Mouse (Mus musculus) hindbrain, embryonic 13.5 days (tissue): ENCODE measurements around the gene Lsamp. TPM values are rescaled to one million over a fixed set of nuclear protein-coding genes. Genes with fewer than 3 reads are reported as not detected.
A peak's percentile ranks its signal among the peaks of the same experiment; 100 is the strongest.

Experiments
- ATAC-seq: fragments of 200-750 bp; cut with Nextera tagmentation; 2 replicates; pipeline ENCODE4 v1.8.0; 2017; ENCODE audit warnings: moderate TSS enrichment; ENCODE audit not compliant: low FRiP score
- H3K27ac ChIP-seq: fragments of 300-500 bp; sonication (generic); 2 replicates; pipeline ENCODE4 v1.5.1; 2015; ENCODE audit warnings: inconsistent platforms, mild to moderate bottlenecking, moderate library complexity
- H3K27me3 ChIP-seq: fragments of 300-500 bp; sonication (generic); 2 replicates; pipeline ENCODE4 v1.6.1; 2015; ENCODE audit warnings: mild to moderate bottlenecking, inconsistent platforms
- H3K36me3 ChIP-seq: fragments of 300-500 bp; sonication (generic); 2 replicates; pipeline ENCODE4 v1.6.1; 2015; ENCODE audit warnings: mild to moderate bottlenecking, inconsistent platforms
- H3K4me1 ChIP-seq: fragments of 300-500 bp; sonication (generic); replicated peaks from 2 replicates; pipeline ENCODE4 v1.6.1; 2015; ENCODE audit warnings: inconsistent platforms
- H3K4me2 ChIP-seq: fragments of 300-500 bp; sonication (generic); 2 replicates; pipeline ENCODE4 v1.6.1; 2015; ENCODE audit warnings: inconsistent platforms, mild to moderate bottlenecking, moderate library complexity
- H3K4me3 ChIP-seq: fragments of 300-500 bp; sonication (generic); 2 replicates; pipeline ENCODE4 v1.5.1; 2015; ENCODE audit warnings: mild to moderate bottlenecking, inconsistent platforms
- H3K9ac ChIP-seq: fragments of 300-500 bp; sonication (generic); 2 replicates; pipeline ENCODE4 v1.6.1; 2015; ENCODE audit warnings: mild to moderate bottlenecking, inconsistent platforms
- H3K9me3 ChIP-seq: fragments of 300-500 bp; sonication (generic); 2 replicates; pipeline ENCODE4 v1.6.1; 2016; ENCODE audit warnings: inconsistent platforms
- WGBS: fragments of 180-500 bp; shearing (Covaris S2); methylation state at CpG from one replicate; pipeline ENCODE4 v1.1.7; 2015; 5-methylcytosine and 5-hydroxymethylcytosine counted together
- polyA plus RNA-seq: library from polyadenylated mRNA; unstranded; fragments of >200 nt; fragmentation: Nextera tagmentation; extraction: Ambion mirVana; gene quantifications from 2 replicates; pipeline ENCODE4 v1.2.1, GENCODE M21; 2015

Gene Lsamp
- polyA plus RNA-seq, 1 experiment from 2014 or later, result 59.0 TPM

- H3K9me3 ChIP-seq, result no peaks in the 10 kb centered on the region
- no peaks in the 10 kb centered on the region for H3K4me1 ChIP-seq
- no peaks in the 10 kb centered on the region for H3K36me3 ChIP-seq
- no peak overlapping the region for H3K27ac ChIP-seq
- no peak overlapping the region for H3K4me3 ChIP-seq
- H3K9ac ChIP-seq, result no peak overlapping the region
- no peak overlapping the region for H3K4me2 ChIP-seq
- no peaks in the 10 kb centered on the region for H3K27me3 ChIP-seq
- 43% methylated on average over 6 of the region's 6 CpGs for WGBS
- no peak for ATAC-seq
Observed at GRCm38 (mm10) chr16:40739015-40739414, 754.9 kb downstream of the Lsamp start.

GRCm38 (mm10) chr16:40739771-40740170 lies 755.6 kb downstream of the Lsamp start:
- no peak overlapping the region for H3K27ac ChIP-seq
- H3K36me3 ChIP-seq, result no peaks in the 10 kb centered on the region
- no peak overlapping the region for H3K4me3 ChIP-seq
- H3K9me3 ChIP-seq, result no peaks in the 10 kb centered on the region
- no peaks in the 10 kb centered on the region for H3K4me1 ChIP-seq
- WGBS, result 64% methylated on average over 6 of the region's 6 CpGs
- ATAC-seq, result no peak
- H3K9ac ChIP-seq, result no peak overlapping the region
- H3K4me2 ChIP-seq, result no peak overlapping the region
- H3K27me3 ChIP-seq, result no peaks in the 10 kb centered on the region

DNA sequence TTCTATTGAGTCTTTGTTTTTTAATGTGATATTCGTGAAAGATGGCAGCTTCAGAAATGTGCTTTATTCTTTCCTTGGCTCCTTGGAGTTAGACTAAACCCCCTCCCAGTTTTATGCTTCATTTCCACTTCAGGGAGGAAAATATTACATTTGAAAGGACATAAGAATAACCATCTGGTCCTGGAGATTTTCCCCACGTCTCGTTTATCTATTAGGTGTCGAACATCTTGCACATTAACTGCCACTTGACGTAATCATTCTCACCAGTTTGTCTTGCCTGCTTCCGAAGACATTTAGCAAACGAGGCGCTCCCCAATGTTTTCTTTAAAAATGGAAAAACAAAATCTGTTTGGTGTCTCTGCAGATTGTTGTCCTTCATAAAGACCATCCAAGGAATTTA lies 756.1 kb downstream of the Lsamp start:
- ATAC-seq, result no peak
- Histone ChIP-seq H3K9ac (no peak overlapping the region), H3K27me3 (no peaks in the 10 kb centered on the region), H3K36me3 (no peaks in the 10 kb centered on the region), H3K4me3 (no peak overlapping the region), H3K9me3 (no peaks in the 10 kb centered on the region), H3K4me1 (no peaks in the 10 kb centered on the region), H3K4me2 (no peak overlapping the region), H3K27ac (no peak overlapping the region)
- WGBS, result 71% methylated on average over 8 of the region's 8 CpGs

- no peak overlapping the region for H3K4me2 ChIP-seq
- no peaks in the 10 kb centered on the region for H3K4me1 ChIP-seq
- H3K27ac ChIP-seq, result no peak overlapping the region
- H3K9ac ChIP-seq, result no peak overlapping the region
- no peak for ATAC-seq
- no peaks in the 10 kb centered on the region for H3K27me3 ChIP-seq
- no peaks in the 10 kb centered on the region for H3K36me3 ChIP-seq
- no peak overlapping the region for H3K4me3 ChIP-seq
- WGBS, result 62% methylated on average over 1 of the region's 1 CpGs
- H3K9me3 ChIP-seq, result no peaks in the 10 kb centered on the region
Observed at GRCm38 (mm10) chr16:40827191-40827590, 843.0 kb downstream of the Lsamp start.

GRCm38 (mm10) chr16:40831536-40831935 lies 847.4 kb downstream of the Lsamp start:
- no peaks in the 10 kb centered on the region for H3K4me1 ChIP-seq
- no peak for ATAC-seq
- H3K27ac ChIP-seq, result no peak overlapping the region
- no peak overlapping the region for H3K4me3 ChIP-seq
- H3K27me3 ChIP-seq, result no peaks in the 10 kb centered on the region
- H3K9me3 ChIP-seq, result no peaks in the 10 kb centered on the region
- H3K9ac ChIP-seq, result no peak overlapping the region
- H3K36me3 ChIP-seq, result no peaks in the 10 kb centered on the region
- H3K4me2 ChIP-seq, result no peak overlapping the region

GRCm38 (mm10) chr16:40841765-40842164 lies 857.6 kb downstream of the Lsamp start:
- Histone ChIP-seq H3K36me3 (no peaks in the 10 kb centered on the region), H3K9me3 (no peaks in the 10 kb centered on the region), H3K9ac (no peak overlapping the region), H3K4me3 (no peak overlapping the region), H3K27ac (no peak overlapping the region), H3K4me1 (no peaks in the 10 kb centered on the region; the same call in 1 of the 2 replicates), H3K27me3 (no peaks in the 10 kb centered on the region), H3K4me2 (no peak overlapping the region)
- 55% methylated on average over 1 of the region's 1 CpGs for WGBS
- no peak for ATAC-seq

GRCm38 (mm10) chr16:40866733-40867132 lies 882.6 kb downstream of the Lsamp start:
- no peaks in the 10 kb centered on the region for H3K36me3 ChIP-seq
- ATAC-seq, result no peak
- no peak overlapping the region for H3K9ac ChIP-seq
- no peak overlapping the region for H3K4me2 ChIP-seq
- H3K27me3 ChIP-seq, result no peaks in the 10 kb centered on the region
- no peaks in the 10 kb centered on the region for H3K4me1 ChIP-seq
- no peaks in the 10 kb centered on the region for H3K9me3 ChIP-seq
- H3K4me3 ChIP-seq, result no peak overlapping the region
- no peak overlapping the region for H3K27ac ChIP-seq

DNA sequence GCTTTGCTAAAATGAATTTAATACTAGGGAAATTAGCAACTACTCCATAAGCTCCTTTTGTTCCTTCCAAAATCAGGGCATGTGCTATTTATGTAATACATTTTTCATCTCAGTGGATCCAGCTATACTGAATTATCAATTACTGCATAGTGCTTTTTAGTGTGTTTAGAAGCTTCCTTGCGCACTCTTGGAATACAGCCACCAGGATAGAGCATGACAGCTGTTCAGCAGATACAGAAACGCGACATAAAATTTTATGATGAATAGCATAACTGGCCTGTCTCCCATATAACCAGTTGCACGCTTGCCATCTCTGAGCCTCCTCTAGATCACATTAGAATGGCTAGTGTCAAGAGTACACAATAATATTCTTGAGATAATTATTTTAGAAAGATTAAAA lies 894.1 kb downstream of the Lsamp start:
- Histone ChIP-seq H3K4me3 (no peak overlapping the region), H3K27me3 (no peaks in the 10 kb centered on the region), H3K4me1 (no peaks in the 10 kb centered on the region), H3K9me3 (no peaks in the 10 kb centered on the region), H3K27ac (no peak overlapping the region), H3K9ac (no peak overlapping the region), H3K4me2 (no peak overlapping the region), H3K36me3 (no peaks in the 10 kb centered on the region)
- ATAC-seq, result no peak
- 83% methylated on average over 4 of the region's 4 CpGs for WGBS

DNA sequence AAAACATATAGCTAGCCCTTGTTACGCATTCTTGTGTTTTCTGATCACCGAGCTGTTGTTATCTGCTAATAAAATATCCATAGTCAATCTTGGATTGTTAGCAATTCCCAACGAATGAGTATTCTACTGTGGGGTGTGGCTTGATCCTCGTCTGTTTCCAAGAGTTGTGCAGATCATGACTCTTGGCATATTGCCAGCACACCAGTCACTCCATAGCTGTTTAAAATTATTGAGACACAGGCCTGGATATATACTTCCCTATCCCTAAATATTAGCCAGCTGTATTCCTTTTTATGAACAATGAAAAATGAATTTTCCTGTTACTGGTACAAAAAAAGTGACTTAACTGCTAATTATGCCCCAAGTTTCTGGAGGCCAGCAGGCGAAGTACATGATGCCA lies 897.8 kb downstream of the Lsamp start:
- no peak for ATAC-seq
- H3K27ac ChIP-seq, result no peak overlapping the region

GRCm38 (mm10) chr16:40891338-40891737 lies 907.2 kb downstream of the Lsamp start:
- H3K4me2 ChIP-seq, result no peak overlapping the region
- H3K4me3 ChIP-seq, result no peak overlapping the region
- no peak overlapping the region for H3K9ac ChIP-seq
- H3K4me1 ChIP-seq, result no peaks in the 10 kb centered on the region
- H3K27me3 ChIP-seq, result no peaks in the 10 kb centered on the region
- peak; percentile 69 for ATAC-seq
- 37% methylated on average over 7 of the region's 7 CpGs for WGBS
- no peaks in the 10 kb centered on the region for H3K9me3 ChIP-seq
- H3K27ac ChIP-seq, result 0 out of 2 replicates have a peak overlapping the region, but pooled peaks have one; percentile 20
- no peaks in the 10 kb centered on the region for H3K36me3 ChIP-seq

More for the DNA sequence above, 897.8 kb downstream of the Lsamp start:
- H3K4me3 ChIP-seq, result no peak overlapping the region
- 78% methylated on average over 5 of the region's 5 CpGs for WGBS
- H3K4me1 ChIP-seq, result no peaks in the 10 kb centered on the region
- no peak overlapping the region for H3K4me2 ChIP-seq
- no peak overlapping the region for H3K9ac ChIP-seq
- H3K36me3 ChIP-seq, result no peaks in the 10 kb centered on the region
- H3K9me3 ChIP-seq, result no peaks in the 10 kb centered on the region
- no peaks in the 10 kb centered on the region for H3K27me3 ChIP-seq

- Histone ChIP-seq H3K4me3 (no peak overlapping the region), H3K36me3 (no peaks in the 10 kb centered on the region), H3K9ac (no peak overlapping the region), H3K4me2 (no peak overlapping the region), H3K27me3 (no peaks in the 10 kb centered on the region), H3K27ac (no peak overlapping the region), H3K9me3 (no peaks in the 10 kb centered on the region), H3K4me1 (no peaks in the 10 kb centered on the region)
- WGBS, result 54% methylated on average over 4 of the region's 4 CpGs
- ATAC-seq, result no peak
Observed at GRCm38 (mm10) chr16:40897768-40898327, 913.7 kb downstream of the Lsamp start.

GRCm38 (mm10) chr16:40907892-40908291 lies 923.7 kb downstream of the Lsamp start:
- Histone ChIP-seq H3K4me1 (no peaks in the 10 kb centered on the region), H3K9ac (no peak overlapping the region)

GRCm38 (mm10) chr16:40914141-40914540 lies 930.0 kb downstream of the Lsamp start:
- H3K9me3 ChIP-seq, result no peaks in the 10 kb centered on the region
- no peak overlapping the region for H3K4me3 ChIP-seq
- no peaks in the 10 kb centered on the region for H3K27me3 ChIP-seq
- no peaks in the 10 kb centered on the region for H3K36me3 ChIP-seq
- no peak for ATAC-seq
- H3K9ac ChIP-seq, result no peak overlapping the region
- 89% methylated on average over 2 of the region's 2 CpGs for WGBS
- H3K27ac ChIP-seq, result no peak overlapping the region
- no peak overlapping the region for H3K4me2 ChIP-seq
- no peaks in the 10 kb centered on the region for H3K4me1 ChIP-seq

More at GRCm38 (mm10) chr16:40907892-40908291, 923.7 kb downstream of the Lsamp start:
- H3K27me3 ChIP-seq, result no peaks in the 10 kb centered on the region
- H3K4me2 ChIP-seq, result no peak overlapping the region
- WGBS, result 50% methylated on average over 1 of the region's 1 CpGs
- no peaks in the 10 kb centered on the region for H3K9me3 ChIP-seq
- no peaks in the 10 kb centered on the region for H3K36me3 ChIP-seq
- no peak overlapping the region for H3K27ac ChIP-seq
- no peak overlapping the region for H3K4me3 ChIP-seq
- ATAC-seq, result no peak
